In genomic region chr10:82817936-82818335, GRCm38 (mm10) we compare ENCODE assay signal across 23 mouse cellular contexts. TPM values are rescaled to one million over a fixed set of nuclear protein-coding genes. Genes with fewer than 3 reads are reported as not detected.
DNase-seq lines count a peak whose midpoint lies in the region; ATAC-seq and TF ChIP-seq lines count a peak whose summit lies in the region.
"Had no signal": no experiment of that assay in that cellular context is flagged by ENCODE, and none has a peak within 500 bp of the region (broad histone marks: within the 10 kb centered on the region; RNA-seq: fewer than 3 reads in every experiment).

No protein-coding gene starts in this region.

- H3K79me2 ChIP-seq in CH12.LX (replicated peaks; ENCODE audit: control insufficient read depth, extremely low read depth, insufficient read depth, poor library complexity, severe bottlenecking): no peaks in the 10 kb centered on the region

- no peak for TF ChIP-seq RAD21 in CH12.LX (IDR thresholded peaks at IDR 0.05; ENCODE audit: low read depth, low read length)

- H3K4me2 ChIP-seq in CH12.LX (ENCODE audit: insufficient read depth, low read depth, poor library complexity, severe bottlenecking): no peak overlapping the region
- H3K4me2 ChIP-seq: embryonic facial prominence, embryonic 13.5 days; neural tube, embryonic 13.5 days had no signal

- no peak overlapping the region for H3K27ac ChIP-seq in CH12.LX (ENCODE audit: insufficient read depth, low read depth)
- H3K27ac ChIP-seq in embryonic facial prominence, embryonic 10.5 days (replicated peaks): 0 out of 2 replicates have a peak overlapping the region, but pooled peaks have one; percentile 8
- H3K27ac ChIP-seq: embryonic facial prominence, embryonic 13.5 days; heart, embryonic 10.5 days; kidney, postnatal 0 days; limb, embryonic 10.5 days; neural tube, embryonic 13.5 days; stomach, postnatal 0 days had no signal

- no peaks in the 10 kb centered on the region for H3K36me3 ChIP-seq in CH12.LX (replicated peaks in 1 of 2; ENCODE audit: control insufficient read depth in 1 of 2, insufficient read depth in 1 of 2, low read length in 1 of 2)
- H3K36me3 ChIP-seq in embryonic facial prominence, embryonic 10.5 days (replicated peaks): no peaks in the 10 kb centered on the region
- H3K36me3 ChIP-seq: embryonic facial prominence, embryonic 13.5 days; heart, embryonic 10.5 days; limb, embryonic 10.5 days; neural tube, embryonic 13.5 days had no signal

- DNase-seq in kidney, adult 9 months: peak; percentile 49
- no peak for DNase-seq in kidney, adult 8-10 months
- no peak for DNase-seq in CH12.LX (ENCODE audit: extremely low read depth)
- no peak for DNase-seq in embryonic facial prominence, embryonic 10.5 days (ENCODE audit: low spot score)
- peak; percentile 59 for DNase-seq in thymus, postnatal 14 days
- no peak for DNase-seq in urinary bladder, postnatal 25 days (ENCODE audit: low spot score)
- DNase-seq: adrenal gland, postnatal 14 days; cerebellum, adult 9-11 months; liver; lung, postnatal 4 days; right cerebral cortex, adult 18-20 months; right cerebral cortex, postnatal 4 days had no signal

- peaks cover 3% of the 10 kb centered on the region for H3K9me3 ChIP-seq in CH12.LX (replicated peaks; ENCODE audit: low read length)
- H3K9me3 ChIP-seq in embryonic facial prominence, embryonic 10.5 days: no peaks in the 10 kb centered on the region
- H3K9me3 ChIP-seq: embryonic facial prominence, embryonic 13.5 days; heart, embryonic 10.5 days; limb, embryonic 10.5 days; neural tube, embryonic 13.5 days had no signal

- in situ Hi-C loops in CH12.LX (cut with MboI; ENCODE audit: low pct_ligation_motif_present, low pct_unique_long_range_greater_than_20kb, low sequenced_read_pairs): no loop called here

- no peak for TF ChIP-seq EP300 in CH12.LX (IDR thresholded peaks at IDR 0.05; ENCODE audit: low read length)

- peaks cover 0 to 44% of the 10 kb centered on the region in 2 experiments; a peak in 2 of 4 replicates for H3K4me1 ChIP-seq in CH12.LX (ENCODE audit: control insufficient read depth in 1 of 2, insufficient read depth in 2 of 2)
- H3K4me1 ChIP-seq in embryonic facial prominence, embryonic 10.5 days: peaks cover 26% of the 10 kb centered on the region

- no peak for TF ChIP-seq POLR2A in CH12.LX (IDR thresholded peaks at IDR 0.05; ENCODE audit: low read depth, low read length)

- no peak for ATAC-seq in cerebellum, adult (ENCODE audit: insufficient number of reproducible peaks, low FRiP score, low TSS enrichment)
- ATAC-seq: hindbrain, embryonic 16.5 days; intestine, embryonic 16.5 days; midbrain, embryonic 16.5 days had no signal

- 66% methylated on average over 9 of the region's 9 CpGs for WGBS in embryonic facial prominence, embryonic 10.5 days

- dilution Hi-C loops in CH12.LX (cut with MboI; ENCODE audit: extremely low pct_ligation_motif_present, extremely low pct_unique_long_range_greater_than_20kb, low sequenced_read_pairs): no loop called here

- no peaks in the 10 kb centered on the region for H3K27me3 ChIP-seq in CH12.LX (replicated peaks)
- no peaks in the 10 kb centered on the region for H3K27me3 ChIP-seq in embryonic facial prominence, embryonic 10.5 days (replicated peaks; ENCODE audit: low read depth, poor library complexity, severe bottlenecking)
- H3K27me3 ChIP-seq: embryonic facial prominence, embryonic 13.5 days; neural tube, embryonic 13.5 days had no signal

- no peak overlapping the region for H3K4me3 ChIP-seq in CH12.LX (replicated peaks in 1 of 3; ENCODE audit: low read depth in 2 of 3, low read length in 2 of 3, poor library complexity in 1 of 3)
- no peak overlapping the region for H3K4me3 ChIP-seq in embryonic facial prominence, embryonic 10.5 days
- H3K4me3 ChIP-seq: embryonic facial prominence, embryonic 13.5 days; heart, embryonic 10.5 days; limb, embryonic 10.5 days; myocyte; neural tube, embryonic 13.5 days had no signal

- no peak overlapping the region for H3K9ac ChIP-seq in CH12.LX (ENCODE audit: insufficient read depth, low read depth)
- H3K9ac ChIP-seq: embryonic facial prominence, embryonic 13.5 days; neural tube, embryonic 13.5 days had no signal

- no peak for TF ChIP-seq CTCF in CH12.LX (conservative IDR thresholded peaks at IDR 0.05 in 1 of 2, IDR thresholded peaks at IDR 0.05 in 1 of 2; ENCODE audit: low read depth in 2 of 2, low read length in 2 of 2)

TF ChIP-seq in CH12.LX, 34 proteins besides CTCF, POLR2A, EP300 and RAD21:
- TF ChIP-seq BHLHE40 (IDR thresholded peaks at IDR 0.05; ENCODE audit: low read depth, low read length) (peak; percentile 28; the same call in 1 of the 2 replicates), JUND (conservative IDR thresholded peaks at IDR 0.05; ENCODE audit: low read depth, low read length) (no peak), ZKSCAN1 (IDR thresholded peaks at IDR 0.05; ENCODE audit: borderline replicate concordance, low read depth, low read length) (no peak)

RNA-seq across cellular contexts. Expression of gene Txnrd1, which starts 15.8 kb away (rescaled TPM):
- total RNA-seq in CH12.LX (2012; rRNA removed) (92.1 and 106 TPM in 2 replicates), CH12.LX (2014; rRNA removed) (133 and 147 TPM in 2 replicates)
- polyA plus RNA-seq in CH12.LX (2012; ENCODE audit: insufficient read length, low read depth): 254 and 256 TPM in 2 replicates
- 169 and 177 TPM in 2 replicates for polyA plus RNA-seq in embryonic facial prominence, embryonic 10.5 days (2016; fragmentation: Nextera tagmentation; extraction: Ambion mirVana)

RNA-seq across cellular contexts. Expression of gene Eid3, which starts 48.5 kb away (rescaled TPM):
- total RNA-seq in CH12.LX (2012; rRNA removed) (1.5 and 1.6 TPM in 2 replicates), CH12.LX (2014; rRNA removed) (1.4 and 1.7 TPM in 2 replicates)
- 3.5 and 4.0 TPM in 2 replicates for polyA plus RNA-seq in CH12.LX (2012; ENCODE audit: insufficient read length, low read depth)
- 0.52 and 0.57 TPM in 2 replicates for polyA plus RNA-seq in embryonic facial prominence, embryonic 10.5 days (2016; fragmentation: Nextera tagmentation; extraction: Ambion mirVana)

RNA-seq across cellular contexts. Expression of gene Nfyb, which starts 54.0 kb away (rescaled TPM):
- 26.6 and 27.2 TPM in 2 replicates for total RNA-seq in CH12.LX (2012; rRNA removed)
- total RNA-seq in CH12.LX (2014; rRNA removed): 39.6 and 45.4 TPM in 2 replicates
- polyA plus RNA-seq in CH12.LX (2012; ENCODE audit: insufficient read length, low read depth): 24.0 and 25.0 TPM in 2 replicates
- 54.6 and 56.3 TPM in 2 replicates for polyA plus RNA-seq in embryonic facial prominence, embryonic 10.5 days (2016; fragmentation: Nextera tagmentation; extraction: Ambion mirVana)

Comparison
In these comparisons a context has a peak if more than half of its experiments do, and no peak if none do; other contexts are left out.
1. DNase-seq: peak in kidney, adult 9 months (single experiment) and thymus, postnatal 14 days (single experiment); none in kidney, adult 8-10 months (0 of 2), CH12.LX (single experiment), embryonic facial prominence, embryonic 10.5 days (single experiment) and urinary bladder, postnatal 25 days (single experiment).